Mouse (Mus musculus) heart, embryonic 15.5 days (tissue): ENCODE results near the gene Nek7. TPM values are rescaled to one million over a fixed set of nuclear protein-coding genes. Genes with fewer than 3 reads are reported as not detected.

ENCODE experiments used
- ATAC-seq: fragments of 200-750 bp; cut with Nextera tagmentation; replicated peaks from 2 replicates; pipeline ENCODE4 v1.8.0; 2017; ENCODE audit warnings: low read depth, moderate TSS enrichment; ENCODE audit not compliant: insufficient number of reproducible peaks, insufficient read depth, low FRiP score
- H3K27ac ChIP-seq: fragments of 300-500 bp; sonication (generic); 2 replicates; pipeline ENCODE4 v1.5.1; 2015; ENCODE audit warnings: mild to moderate bottlenecking, inconsistent platforms
- H3K27me3 ChIP-seq: fragments of 300-500 bp; sonication (generic); 2 replicates; pipeline ENCODE4 v1.6.1; 2015; ENCODE audit warnings: inconsistent platforms
- H3K36me3 ChIP-seq: fragments of 300-500 bp; sonication (generic); 2 replicates; pipeline ENCODE4 v1.6.1; 2015; ENCODE audit warnings: mild to moderate bottlenecking, inconsistent platforms
- H3K4me1 ChIP-seq: fragments of 300-500 bp; sonication (generic); replicated peaks from 2 replicates; pipeline ENCODE4 v1.6.1; 2015; ENCODE audit warnings: inconsistent platforms
- H3K4me2 ChIP-seq: fragments of 300-500 bp; sonication (generic); 2 replicates; pipeline ENCODE4 v1.6.1; 2015; ENCODE audit warnings: inconsistent platforms, mild to moderate bottlenecking, moderate library complexity
- H3K4me3 ChIP-seq: fragments of 300-500 bp; sonication (generic); 2 replicates; pipeline ENCODE4 v1.5.1; 2015; ENCODE audit warnings: mild to moderate bottlenecking, inconsistent platforms
- H3K9ac ChIP-seq: fragments of 300-500 bp; sonication (generic); 2 replicates; pipeline ENCODE4 v1.6.1; 2015; ENCODE audit warnings: mild to moderate bottlenecking, inconsistent platforms
- H3K9me3 ChIP-seq: fragments of 300-500 bp; sonication (generic); replicated peaks from 2 replicates; pipeline ENCODE4 v1.6.1; 2016; ENCODE audit warnings: inconsistent platforms
- WGBS: fragments of 180-500 bp; shearing (Covaris S2); methylation state at CpG from one replicate; pipeline ENCODE4 v1.1.7; 2015; ENCODE audit warnings: mixed read lengths; 5-methylcytosine and 5-hydroxymethylcytosine counted together
- polyA plus RNA-seq: library from polyadenylated mRNA; unstranded; fragments of >200 nt; fragmentation: Nextera tagmentation; extraction: Ambion mirVana; gene quantifications from 2 replicates; pipeline ENCODE4 v1.2.1, GENCODE M21; 2015

Nek7 gene
- polyA plus RNA-seq, 1 experiment from 2014 or later = 44.4 TPM

GRCm38 (mm10) chr1:138507014-138507413 lies 112.9 kb downstream of the Nek7 start:
- no peak overlapping the region for H3K9ac ChIP-seq
- no peaks in the 10 kb centered on the region for H3K27me3 ChIP-seq
- H3K4me2 ChIP-seq = no peak overlapping the region
- no peak overlapping the region for H3K4me3 ChIP-seq
- no peaks in the 10 kb centered on the region for H3K9me3 ChIP-seq
- H3K36me3 ChIP-seq = no peaks in the 10 kb centered on the region
- ATAC-seq = no peak
- no peak overlapping the region for H3K27ac ChIP-seq
- 23% methylated on average over 4 of the region's 4 CpGs for WGBS
- peaks cover 23% of the 10 kb centered on the region for H3K4me1 ChIP-seq

- Histone ChIP-seq H3K27ac (no peak overlapping the region), H3K27me3 (no peaks in the 10 kb centered on the region), H3K4me3 (no peak overlapping the region), H3K4me2 (no peak overlapping the region), H3K4me1 (peaks cover 23% of the 10 kb centered on the region), H3K36me3 (no peaks in the 10 kb centered on the region), H3K9me3 (no peaks in the 10 kb centered on the region), H3K9ac (no peak overlapping the region)
- ATAC-seq = no peak
- WGBS = 49% methylated on average over 5 of the region's 5 CpGs
These were observed 115.7 kb downstream of the Nek7 start for GRCm38 (mm10) chr1:138504228-138504627.

- Histone ChIP-seq H3K9me3 (no peaks in the 10 kb centered on the region), H3K4me3 (no peak overlapping the region), H3K9ac (no peak overlapping the region), H3K27ac (no peak overlapping the region), H3K4me1 (peaks cover 9% of the 10 kb centered on the region; the same call in 1 of the 2 replicates), H3K4me2 (no peak overlapping the region), H3K36me3 (0 out of 2 replicates have a peak, but pooled peaks cover 5% of the 10 kb centered on the region), H3K27me3 (no peaks in the 10 kb centered on the region)
- 87% methylated on average over 6 of the region's 6 CpGs for WGBS
- no peak for ATAC-seq
These were observed 119.2 kb downstream of the Nek7 start for GRCm38 (mm10) chr1:138500691-138501090.

GRCm38 (mm10) chr1:138500155-138500554 lies 119.8 kb downstream of the Nek7 start:
- ATAC-seq = no peak
- WGBS = 62% methylated on average over 10 of the region's 10 CpGs

GRCm38 (mm10) chr1:138499461-138499860 lies 120.5 kb downstream of the Nek7 start:
- no peak overlapping the region for H3K4me2 ChIP-seq
- no peak overlapping the region for H3K27ac ChIP-seq
- no peak overlapping the region for H3K9ac ChIP-seq
- no peak for ATAC-seq
- H3K4me3 ChIP-seq = no peak overlapping the region
- 66% methylated on average over 9 of the region's 9 CpGs for WGBS
- no peaks in the 10 kb centered on the region for H3K27me3 ChIP-seq
- 0 out of 2 replicates have a peak, but pooled peaks cover 5% of the 10 kb centered on the region for H3K36me3 ChIP-seq
- H3K9me3 ChIP-seq = no peaks in the 10 kb centered on the region
- peaks cover 5% of the 10 kb centered on the region; the same call in 1 of the 2 replicates for H3K4me1 ChIP-seq

More at GRCm38 (mm10) chr1:138500155-138500554, 119.8 kb downstream of the Nek7 start:
- Histone ChIP-seq H3K4me3 (no peak overlapping the region), H3K27ac (no peak overlapping the region), H3K36me3 (0 out of 2 replicates have a peak, but pooled peaks cover 5% of the 10 kb centered on the region), H3K27me3 (no peaks in the 10 kb centered on the region), H3K4me1 (peaks cover 9% of the 10 kb centered on the region; the same call in 1 of the 2 replicates), H3K9ac (no peak overlapping the region), H3K9me3 (no peaks in the 10 kb centered on the region), H3K4me2 (no peak overlapping the region)

- ATAC-seq = no peak
- Histone ChIP-seq H3K27me3 (no peaks in the 10 kb centered on the region), H3K36me3 (peaks cover 2% of the 10 kb centered on the region; the same call in 1 of the 2 replicates), H3K4me2 (no peak overlapping the region), H3K4me1 (peaks cover 6% of the 10 kb centered on the region), H3K9ac (no peak overlapping the region), H3K4me3 (no peak overlapping the region), H3K27ac (no peak overlapping the region), H3K9me3 (no peaks in the 10 kb centered on the region)
- 95% methylated on average over 6 of the region's 6 CpGs for WGBS
These were observed 128.4 kb downstream of the Nek7 start for GRCm38 (mm10) chr1:138491382-138492097.

GRCm38 (mm10) chr1:138487569-138487968 lies 132.4 kb downstream of the Nek7 start:
- Histone ChIP-seq H3K36me3 (peaks cover 4% of the 10 kb centered on the region; the same call in 1 of the 2 replicates), H3K9me3 (no peaks in the 10 kb centered on the region), H3K9ac (no peak overlapping the region), H3K27me3 (no peaks in the 10 kb centered on the region), H3K4me3 (no peak overlapping the region), H3K4me2 (no peak overlapping the region), H3K27ac (no peak overlapping the region), H3K4me1 (no peaks in the 10 kb centered on the region)
- WGBS = 64% methylated on average over 5 of the region's 5 CpGs
- no peak for ATAC-seq

GRCm38 (mm10) chr1:138480694-138481093 lies 139.2 kb downstream of the Nek7 start:
- Histone ChIP-seq H3K27me3 (no peaks in the 10 kb centered on the region), H3K9me3 (peaks cover 3% of the 10 kb centered on the region; the same call in 1 of the 2 replicates), H3K27ac (no peak overlapping the region), H3K4me3 (no peak overlapping the region), H3K36me3 (no peaks in the 10 kb centered on the region), H3K4me1 (no peaks in the 10 kb centered on the region), H3K4me2 (no peak overlapping the region), H3K9ac (no peak overlapping the region)
- WGBS = 79% methylated on average over 1 of the region's 1 CpGs
- no peak for ATAC-seq

GRCm38 (mm10) chr1:138465352-138465751 lies 154.6 kb downstream of the Nek7 start:
- WGBS = 58% methylated on average over 2 of the region's 2 CpGs
- Histone ChIP-seq H3K27ac (no peak overlapping the region), H3K27me3 (no peaks in the 10 kb centered on the region), H3K36me3 (no peaks in the 10 kb centered on the region), H3K4me2 (no peak overlapping the region), H3K4me3 (no peak overlapping the region), H3K9ac (no peak overlapping the region), H3K4me1 (no peaks in the 10 kb centered on the region), H3K9me3 (0 out of 2 replicates have a peak, but pooled peaks cover 3% of the 10 kb centered on the region)
- ATAC-seq = no peak

GRCm38 (mm10) chr1:138461425-138461824 lies 158.5 kb downstream of the Nek7 start:
- no peak for ATAC-seq
- H3K27me3 ChIP-seq = no peaks in the 10 kb centered on the region
- 0 out of 2 replicates have a peak, but pooled peaks cover 3% of the 10 kb centered on the region for H3K9me3 ChIP-seq
- H3K4me3 ChIP-seq = no peak overlapping the region
- 0 out of 2 replicates have a peak, but pooled peaks cover 2% of the 10 kb centered on the region for H3K4me1 ChIP-seq
- no peak overlapping the region for H3K9ac ChIP-seq
- 89% methylated on average over 3 of the region's 3 CpGs for WGBS
- H3K27ac ChIP-seq = no peak overlapping the region
- H3K4me2 ChIP-seq = no peak overlapping the region
- H3K36me3 ChIP-seq = no peaks in the 10 kb centered on the region

GRCm38 (mm10) chr1:138449476-138449851 lies 170.5 kb downstream of the Nek7 start:
- Histone ChIP-seq H3K27ac (no peak overlapping the region), H3K4me3 (no peak overlapping the region), H3K9me3 (no peaks in the 10 kb centered on the region), H3K27me3 (no peaks in the 10 kb centered on the region), H3K36me3 (no peaks in the 10 kb centered on the region), H3K4me1 (no peaks in the 10 kb centered on the region), H3K4me2 (no peak overlapping the region), H3K9ac (no peak overlapping the region)
- ATAC-seq = no peak
- 58% methylated on average over 2 of the region's 2 CpGs for WGBS
